Mouse (Mus musculus) stomach, embryonic 15.5 days (tissue): ENCODE measurements around the gene Bola3. TPM values are rescaled to one million over a fixed set of nuclear protein-coding genes. Genes with fewer than 3 reads are reported as not detected.
A peak's percentile ranks its signal among the peaks of the same experiment; 100 is the strongest.
"Not testable (repeated sequence)": the region's sequence is repeated elsewhere in the genome, so short reads cannot be mapped to it uniquely, and the experiment has no call there.

ENCODE experiments used
- ATAC-seq: fragments of 200-750 bp; cut with Nextera tagmentation; 2 replicates; pipeline ENCODE4 v1.8.0; 2017; ENCODE audit warnings: low read depth, moderate number of reproducible peaks, moderate TSS enrichment; ENCODE audit not compliant: insufficient read depth, low FRiP score
- H3K27ac ChIP-seq: fragments of 300-500 bp; sonication (generic); 2 replicates; pipeline ENCODE4 v1.5.1; 2015; ENCODE audit warnings: mild to moderate bottlenecking, inconsistent platforms
- H3K27me3 ChIP-seq: fragments of 300-500 bp; sonication (generic); replicated peaks from 2 replicates; pipeline ENCODE4 v1.6.1; 2015; ENCODE audit warnings: inconsistent platforms
- H3K36me3 ChIP-seq: fragments of 300-500 bp; sonication (generic); 2 replicates; pipeline ENCODE4 v1.6.1; 2015; ENCODE audit warnings: inconsistent platforms
- H3K4me1 ChIP-seq: fragments of 300-500 bp; sonication (generic); 2 replicates; pipeline ENCODE4 v1.6.1; 2015; ENCODE audit warnings: inconsistent platforms
- H3K4me2 ChIP-seq: fragments of 300-500 bp; sonication (generic); 2 replicates; pipeline ENCODE4 v1.6.1; 2015; ENCODE audit warnings: mild to moderate bottlenecking, inconsistent platforms
- H3K4me3 ChIP-seq: fragments of 300-500 bp; sonication (generic); replicated peaks from 2 replicates; pipeline ENCODE4 v1.5.1; 2015; ENCODE audit warnings: inconsistent platforms
- H3K9ac ChIP-seq: fragments of 300-500 bp; sonication (generic); 2 replicates; pipeline ENCODE4 v1.6.1; 2015; ENCODE audit warnings: inconsistent platforms
- H3K9me3 ChIP-seq: fragments of 300-500 bp; sonication (generic); 2 replicates; pipeline ENCODE4 v1.6.1; 2016; ENCODE audit warnings: inconsistent platforms
- WGBS: fragments of 180-500 bp; shearing (Covaris S2); methylation state at CpG from one replicate; pipeline ENCODE4 v1.1.7; 2015; 5-methylcytosine and 5-hydroxymethylcytosine counted together
- polyA plus RNA-seq: library from polyadenylated mRNA; unstranded; fragments of >200 nt; fragmentation: Nextera tagmentation; extraction: Ambion mirVana; gene quantifications from 2 replicates; pipeline ENCODE4 v1.2.1, GENCODE M21; 2015

Gene Bola3
- polyA plus RNA-seq, 1 experiment from 2014 or later = 164 TPM

DNA sequence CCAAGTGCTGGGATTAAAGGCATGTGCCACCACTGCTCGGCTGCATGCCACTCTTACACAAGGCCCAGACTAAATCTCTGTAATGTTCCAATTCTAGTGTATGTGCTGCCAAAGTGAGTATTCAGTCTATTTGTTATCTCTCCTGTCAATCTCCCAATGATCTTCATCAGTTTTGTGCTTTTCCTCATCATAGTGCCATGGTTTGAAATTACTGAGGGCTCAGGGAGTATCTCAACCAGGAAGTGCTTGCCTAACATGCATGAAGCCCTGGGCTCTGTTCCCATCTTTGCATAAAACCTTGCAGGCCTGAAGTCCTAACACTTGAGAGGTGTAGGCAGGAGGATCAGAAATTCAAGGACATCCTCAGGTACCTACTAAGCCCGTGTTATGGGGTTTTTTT, 26.2 kb upstream of the Bola3 start:
- no peak overlapping the region for H3K9ac ChIP-seq
- no peak for ATAC-seq
- H3K4me3 ChIP-seq = no peak overlapping the region
- peaks cover 6% of the 10 kb centered on the region for H3K4me1 ChIP-seq
- no peaks in the 10 kb centered on the region for H3K36me3 ChIP-seq
- H3K27me3 ChIP-seq = no peaks in the 10 kb centered on the region
- H3K4me2 ChIP-seq = no peak overlapping the region
- no peaks in the 10 kb centered on the region for H3K9me3 ChIP-seq
- 66% methylated on average over 2 of the region's 2 CpGs for WGBS
- H3K27ac ChIP-seq = no peak overlapping the region

DNA sequence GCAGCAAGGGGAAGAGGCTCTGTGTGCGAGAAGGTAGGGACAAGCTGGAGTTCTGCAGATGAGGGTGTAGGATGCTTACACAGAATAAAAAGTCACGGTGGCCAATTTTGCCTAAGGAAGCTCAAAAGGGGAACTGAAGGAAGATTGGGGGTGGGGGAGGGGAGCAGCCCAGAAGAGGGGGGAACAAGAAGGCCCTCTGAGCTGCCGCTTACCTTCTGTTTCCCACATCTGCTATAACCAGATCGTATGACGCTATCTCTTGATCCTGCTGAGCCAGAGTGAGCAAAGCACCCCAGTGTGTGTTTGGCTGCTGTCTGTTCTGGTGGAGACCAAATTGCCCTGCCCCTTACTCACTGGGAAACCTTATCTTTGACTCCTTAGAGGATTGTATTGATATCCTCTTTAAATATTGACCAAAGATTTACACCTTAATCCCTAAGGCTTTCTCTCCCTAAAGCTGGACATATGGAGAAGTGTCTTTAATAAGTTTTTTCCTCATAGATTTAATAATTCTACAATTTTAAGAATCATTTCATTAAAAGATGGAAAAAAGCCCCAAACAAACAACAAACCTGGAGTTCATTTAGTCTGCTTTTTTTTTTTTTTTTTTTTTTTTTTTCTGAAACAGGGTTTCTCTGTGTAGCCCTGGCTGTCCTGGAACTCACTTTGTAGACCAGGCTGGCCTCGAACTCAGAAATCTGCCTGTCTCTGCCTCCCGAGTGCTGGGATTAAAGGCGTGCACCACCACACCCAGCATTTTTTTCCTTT, 25.1 kb upstream of the Bola3 start:
- no peaks in the 10 kb centered on the region for H3K9me3 ChIP-seq
- no peaks in the 10 kb centered on the region for H3K27me3 ChIP-seq
- no peaks in the 10 kb centered on the region for H3K36me3 ChIP-seq
- no peak overlapping the region for H3K4me3 ChIP-seq
- no peak overlapping the region for H3K9ac ChIP-seq
- no peak for ATAC-seq
- no peak overlapping the region; the same call in 1 of the 2 replicates for H3K27ac ChIP-seq
- peaks cover 6% of the 10 kb centered on the region for H3K4me1 ChIP-seq
- WGBS = 60% methylated on average over 8 of the region's 8 CpGs
- H3K4me2 ChIP-seq = no peak overlapping the region

DNA sequence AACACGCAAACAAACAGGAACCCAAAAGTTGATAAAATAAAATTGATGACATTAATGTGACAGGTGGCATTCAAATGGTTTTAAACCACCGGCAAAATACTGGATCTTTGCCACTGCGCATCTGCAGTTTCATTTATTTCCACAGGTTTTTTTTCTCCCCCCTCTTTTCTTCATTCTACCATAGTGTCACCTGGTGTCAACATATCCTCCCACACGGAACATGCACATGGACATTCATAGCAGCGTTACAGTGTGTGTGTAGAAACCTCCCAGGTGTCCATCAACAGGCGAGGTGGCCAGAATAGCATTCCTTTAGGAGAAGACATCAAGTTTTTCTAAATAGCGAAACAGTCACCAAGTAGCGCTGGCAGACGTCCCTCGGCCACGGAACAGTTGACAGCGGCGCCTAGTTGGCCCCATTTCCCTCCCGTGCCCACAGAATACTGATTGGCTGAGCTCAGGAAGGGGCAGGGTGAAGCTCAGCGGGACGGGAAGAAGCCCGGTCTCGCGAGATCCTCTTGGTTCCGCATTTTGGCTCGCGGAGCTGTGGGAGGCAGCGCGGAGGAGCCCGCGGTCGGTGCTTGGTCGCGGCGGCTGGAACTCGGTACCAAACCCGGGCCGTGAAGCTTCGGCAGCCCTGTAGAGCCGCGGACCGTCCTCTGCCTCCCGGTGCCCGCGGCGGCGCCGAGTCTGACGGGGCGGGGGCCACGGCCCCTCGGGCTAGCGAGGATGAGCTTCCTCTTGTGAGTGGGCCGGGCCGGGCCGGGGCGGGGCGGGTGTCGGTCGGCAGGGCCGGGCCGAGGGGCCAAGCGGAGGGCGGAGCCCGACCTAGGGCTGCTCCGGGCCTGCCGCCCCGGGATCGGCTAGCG, 23.2 kb upstream of the Bola3 start, which contains the start of the genes Mthfd2 and Mob1a:
Gene Mthfd2 (minus strand): TSS at position 384 of the 869 bp plus-strand sequence.
Gene Mob1a (plus strand): TSS at position 492 of the 869 bp plus-strand sequence.
- H3K9ac ChIP-seq = peak within 1 kb of the TSS; percentile 84
- peaks cover 6% of the 10 kb centered on the region for H3K4me1 ChIP-seq
- H3K27me3 ChIP-seq = no peaks in the 10 kb centered on the region
- WGBS = under 1% methylated on average over 62 of the region's 65 CpGs
- peaks cover 7% of the 10 kb centered on the region for H3K36me3 ChIP-seq
- peak; percentile 97 for ATAC-seq
- no peaks in the 10 kb centered on the region for H3K9me3 ChIP-seq
- peak within 1 kb of the TSS; percentile 94 for H3K4me3 ChIP-seq
- H3K27ac ChIP-seq = peak within 1 kb of the TSS; percentile 97
- H3K4me2 ChIP-seq = peak within 1 kb of the TSS; percentile 74

DNA sequence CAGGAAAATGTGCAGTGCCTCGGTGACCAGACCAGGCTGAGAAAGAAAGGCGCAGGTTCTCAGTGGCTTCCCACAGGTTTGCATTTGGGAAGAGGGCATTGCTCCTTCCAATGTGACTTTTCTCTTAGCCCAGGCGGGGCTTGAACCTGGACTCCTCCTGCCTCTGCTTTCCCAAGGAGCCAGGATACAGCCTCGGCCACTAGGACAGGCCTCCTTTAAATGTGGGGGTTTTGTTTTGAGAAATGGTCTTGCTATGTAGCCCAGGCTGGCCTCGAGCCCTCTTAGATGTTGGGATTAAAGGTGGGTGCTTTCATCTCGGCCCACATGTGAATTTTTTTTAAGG, 22.6 kb upstream of the Bola3 start:
- H3K4me1 ChIP-seq = peaks cover 6% of the 10 kb centered on the region
- peak overlapping the region; percentile 94 for H3K4me3 ChIP-seq
- 7% methylated on average over 6 of the region's 6 CpGs for WGBS
- ATAC-seq = 0 out of 2 replicates have a peak, but pooled peaks have one; percentile 1
- H3K27me3 ChIP-seq = no peaks in the 10 kb centered on the region
- no peaks in the 10 kb centered on the region for H3K9me3 ChIP-seq
- H3K9ac ChIP-seq = peak overlapping the region; percentile 84
- H3K36me3 ChIP-seq = peaks cover 7% of the 10 kb centered on the region
- peak overlapping the region; percentile 97 for H3K27ac ChIP-seq
- peak overlapping the region; percentile 74 for H3K4me2 ChIP-seq

DNA sequence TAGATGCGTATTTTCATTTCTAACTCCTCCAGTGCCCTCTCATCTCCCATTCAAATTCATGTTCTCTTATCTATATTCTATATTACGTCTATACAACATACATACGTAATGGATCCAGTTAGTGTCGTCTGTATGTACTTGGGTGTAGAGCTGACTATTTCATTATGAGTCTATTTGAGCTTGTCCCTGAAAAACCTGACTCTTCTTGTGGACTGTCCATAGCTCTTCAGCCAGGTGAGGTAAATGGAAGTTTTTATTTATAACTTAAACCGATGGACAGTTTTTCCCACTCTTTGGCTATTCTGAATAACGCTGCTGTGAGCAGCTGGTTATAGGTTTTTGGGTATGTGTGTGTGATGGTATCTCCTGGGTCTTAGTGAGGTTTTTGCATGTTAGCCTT, 22.2 kb upstream of the Bola3 start:
- Histone ChIP-seq H3K4me2 (peak overlapping the region; percentile 74), H3K9me3 (no peaks in the 10 kb centered on the region), H3K4me1 (peaks cover 6% of the 10 kb centered on the region), H3K4me3 (peak overlapping the region; percentile 94), H3K27me3 (no peaks in the 10 kb centered on the region), H3K27ac (no peak overlapping the region), H3K36me3 (peaks cover 11% of the 10 kb centered on the region), H3K9ac (no peak overlapping the region; the same call in 1 of the 2 replicates)
- 46% methylated on average over 6 of the region's 6 CpGs for WGBS
- ATAC-seq = no peak

DNA sequence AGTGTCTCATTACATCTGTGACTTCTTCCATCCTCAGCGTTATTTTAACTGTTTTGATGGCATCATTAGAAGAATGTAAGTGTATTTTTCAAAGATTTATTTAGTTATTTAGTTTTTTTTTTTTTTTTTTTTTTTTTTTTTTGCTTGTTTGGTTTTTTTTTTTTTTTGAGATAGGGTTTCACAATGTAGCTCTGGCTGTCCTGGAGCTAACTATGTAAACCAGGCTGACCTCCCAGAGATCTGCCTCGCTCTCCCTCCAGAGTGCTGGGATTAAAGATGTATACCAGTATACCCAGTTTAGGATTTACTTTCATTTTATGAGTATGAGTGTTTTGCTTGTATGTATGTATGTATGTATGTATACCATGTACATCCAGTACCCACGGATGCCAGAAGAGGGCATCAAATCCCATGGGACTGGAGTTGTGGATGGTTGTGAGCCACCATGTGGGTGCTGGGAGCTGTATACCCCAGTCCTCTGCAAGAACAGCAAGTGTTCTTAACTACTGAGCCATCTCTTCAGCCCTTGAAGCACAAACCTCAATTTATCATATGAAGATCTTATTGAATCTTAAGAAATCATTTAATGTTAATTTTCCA, 21.3 kb upstream of the Bola3 start:
- Histone ChIP-seq H3K4me2 (no peak overlapping the region), H3K9ac (no peak overlapping the region), H3K4me3 (no peak overlapping the region), H3K27ac (no peak overlapping the region), H3K27me3 (no peaks in the 10 kb centered on the region), H3K4me1 (peaks cover 6% of the 10 kb centered on the region), H3K9me3 (no peaks in the 10 kb centered on the region), H3K36me3 (peaks cover 17% of the 10 kb centered on the region)
- 81% methylated on average over 3 of the region's 3 CpGs for WGBS
- no peak for ATAC-seq

DNA sequence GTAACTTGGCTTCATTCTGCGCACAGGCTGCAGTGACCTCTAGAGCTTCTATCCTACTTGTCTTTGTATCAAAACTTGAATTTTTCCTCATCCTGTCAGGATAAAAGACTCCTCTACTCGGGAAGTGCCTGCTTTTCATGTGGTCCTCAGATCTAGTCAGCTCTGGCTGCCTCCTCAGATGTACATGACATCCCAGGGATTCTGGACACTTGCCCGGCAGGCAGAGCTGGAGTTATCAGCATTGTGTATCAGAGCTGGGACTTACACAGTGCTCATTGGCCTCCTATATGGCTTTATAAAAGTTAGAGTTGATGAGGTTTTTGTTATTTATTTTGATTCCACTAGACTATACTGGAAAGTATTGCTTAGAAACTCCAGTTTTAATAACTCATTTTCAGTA, 7.6 kb upstream of the Bola3 start:
- Histone ChIP-seq H3K4me1 (no peaks in the 10 kb centered on the region), H3K9me3 (no peaks in the 10 kb centered on the region), H3K36me3 (peaks cover 23% of the 10 kb centered on the region; the same call in 1 of the 2 replicates), H3K4me2 (no peak overlapping the region), H3K9ac (no peak overlapping the region), H3K27me3 (no peaks in the 10 kb centered on the region), H3K27ac (no peak overlapping the region), H3K4me3 (no peak overlapping the region)
- ATAC-seq = no peak
- WGBS = 86% methylated on average over 3 of the region's 3 CpGs

DNA sequence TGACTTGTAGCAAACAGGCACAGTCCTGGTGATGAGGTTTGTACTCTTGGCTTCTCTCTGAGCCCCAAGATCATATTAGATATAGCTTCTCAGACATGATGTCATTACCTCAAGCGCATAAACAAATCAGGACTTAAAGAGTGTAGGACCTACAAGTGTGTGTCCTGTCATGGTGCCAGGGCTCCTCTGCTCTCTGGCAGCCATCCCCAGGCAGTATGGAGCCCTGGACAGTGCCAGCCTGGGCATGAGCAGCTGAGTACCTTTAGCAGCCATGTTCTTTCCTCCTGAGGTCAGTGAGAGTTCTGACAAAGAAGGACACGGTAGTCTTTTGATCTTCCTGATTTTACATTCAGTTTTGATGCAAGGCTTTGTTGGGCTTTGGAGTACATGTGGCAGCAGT, 6.0 kb upstream of the Bola3 start:
- H3K4me1 ChIP-seq = no peaks in the 10 kb centered on the region
- WGBS = 88% methylated on average over 2 of the region's 2 CpGs
- no peak overlapping the region for H3K4me3 ChIP-seq
- H3K27ac ChIP-seq = no peak overlapping the region
- H3K27me3 ChIP-seq = no peaks in the 10 kb centered on the region
- H3K9ac ChIP-seq = no peak overlapping the region
- no peak overlapping the region for H3K4me2 ChIP-seq
- no peaks in the 10 kb centered on the region for H3K9me3 ChIP-seq
- peaks cover 19% of the 10 kb centered on the region; the same call in 1 of the 2 replicates for H3K36me3 ChIP-seq
- ATAC-seq = no peak

DNA sequence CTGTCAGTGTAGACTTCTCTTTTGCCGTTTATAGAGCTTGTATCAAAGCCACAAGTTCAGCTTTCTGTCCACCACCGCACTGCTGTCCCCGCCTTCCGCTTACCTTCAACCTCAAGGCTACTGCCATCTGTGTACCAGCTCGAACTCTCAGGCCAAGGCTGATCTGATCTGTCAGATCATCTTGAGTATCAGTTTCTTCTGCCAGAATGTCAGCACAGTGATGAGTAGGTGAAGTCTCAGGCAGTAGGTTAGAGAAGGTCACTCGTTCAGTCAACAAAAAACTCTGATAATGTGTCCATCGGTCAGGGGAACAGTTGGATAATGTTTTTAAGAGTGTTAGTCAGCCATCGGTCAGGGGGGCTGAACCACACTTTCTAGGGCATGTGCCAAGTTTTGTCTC, 3.7 kb upstream of the Bola3 start:
- not testable (repeated sequence) for ATAC-seq
- WGBS = 83% methylated on average over 8 of the region's 8 CpGs

DNA sequence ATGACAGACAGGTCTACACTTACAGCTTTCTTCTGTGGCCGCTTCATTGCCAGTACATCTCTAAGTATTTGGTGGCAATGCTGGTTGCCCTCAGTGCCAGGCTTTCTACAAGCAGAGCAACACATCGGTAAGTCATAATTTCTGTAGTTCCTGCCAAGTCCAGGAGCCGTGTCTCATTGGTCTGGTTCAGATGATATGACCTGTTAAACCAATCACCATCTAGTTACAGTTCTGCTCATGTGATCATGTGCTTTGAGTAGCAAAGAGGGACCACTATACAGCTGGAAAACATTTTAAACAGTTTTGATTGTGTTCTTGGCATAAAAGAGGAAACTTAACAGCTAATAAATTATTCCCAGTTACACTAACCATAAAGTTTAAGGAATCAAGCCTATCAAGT, 1.0 kb upstream of the Bola3 start:
- H3K27ac ChIP-seq = no peak overlapping the region
- 93% methylated on average over 3 of the region's 3 CpGs for WGBS
- H3K4me3 ChIP-seq = no peak overlapping the region
- no peak overlapping the region for H3K9ac ChIP-seq
- no peak for ATAC-seq
- peaks cover 8% of the 10 kb centered on the region; the same call in 1 of the 2 replicates for H3K4me1 ChIP-seq
- no peak overlapping the region for H3K4me2 ChIP-seq
- H3K27me3 ChIP-seq = no peaks in the 10 kb centered on the region
- no peaks in the 10 kb centered on the region for H3K9me3 ChIP-seq
- H3K36me3 ChIP-seq = peaks cover 3% of the 10 kb centered on the region; the same call in 1 of the 2 replicates

More for the DNA sequence above, 3.7 kb upstream of the Bola3 start:
- H3K9me3 ChIP-seq, H3K4me1 ChIP-seq, H3K4me3 ChIP-seq, H3K27me3 ChIP-seq, H3K4me2 ChIP-seq, H3K27ac ChIP-seq, H3K9ac ChIP-seq: not testable (repeated sequence)
- peaks cover 12% of the 10 kb centered on the region; the same call in 1 of the 2 replicates for H3K36me3 ChIP-seq

DNA sequence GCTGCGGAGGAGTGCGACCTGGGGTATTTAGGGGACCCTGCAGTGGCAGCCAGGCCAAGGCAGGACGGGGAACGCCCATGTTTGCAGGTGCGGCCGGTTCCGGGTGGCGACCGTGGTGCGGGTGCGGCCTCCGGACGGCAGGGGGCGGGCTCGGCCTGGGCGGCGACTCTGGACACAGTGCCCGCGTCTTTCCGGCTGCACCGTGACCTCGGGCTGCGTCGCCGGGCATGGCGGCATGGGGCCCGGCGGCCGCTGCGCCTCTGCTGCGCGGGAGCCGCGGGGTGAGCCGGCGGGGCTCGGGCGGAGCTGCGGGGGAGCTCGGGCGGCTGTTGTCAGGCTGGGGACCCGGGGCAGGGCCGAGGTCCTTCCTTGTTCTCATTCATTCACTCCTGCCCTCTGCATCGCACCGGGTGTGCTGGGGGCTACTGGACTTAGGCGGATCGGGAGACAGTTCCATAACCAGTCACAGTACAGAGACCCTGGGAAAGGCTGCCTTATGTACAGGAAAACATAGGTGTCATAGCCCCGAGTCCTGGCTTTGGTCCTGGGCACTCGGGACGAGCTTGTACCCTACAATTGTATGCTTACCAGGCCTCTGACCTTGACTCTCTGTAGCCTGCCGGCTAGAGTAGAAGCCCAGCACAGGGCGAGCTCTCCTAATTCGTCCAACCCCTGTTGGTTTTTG, 469 bp downstream of the Bola3 start:
- no peak overlapping the region for H3K27ac ChIP-seq

More for the DNA sequence above, 469 bp downstream of the Bola3 start:
- WGBS = under 1% methylated on average over 53 of the region's 53 CpGs
- H3K9ac ChIP-seq = peak overlapping the region; percentile 86
- H3K27me3 ChIP-seq = no peaks in the 10 kb centered on the region
- no peaks in the 10 kb centered on the region for H3K9me3 ChIP-seq
- peaks cover 8% of the 10 kb centered on the region; the same call in 1 of the 2 replicates for H3K4me1 ChIP-seq
- peaks cover 12% of the 10 kb centered on the region; the same call in 1 of the 2 replicates for H3K36me3 ChIP-seq
- ATAC-seq = peak; percentile 89
- H3K4me2 ChIP-seq = peak overlapping the region; percentile 79
- peak overlapping the region; percentile 83 for H3K4me3 ChIP-seq
